37 mouse cellular contexts compared by ENCODE assay signal in genomic region chr5:3702180-3702579, GRCm38 (mm10). TPM values are rescaled to one million over a fixed set of nuclear protein-coding genes. Genes with fewer than 3 reads are reported as not detected.
A peak's percentile ranks its signal among the peaks of the same experiment; 100 is the strongest.
DNase-seq lines count a peak whose midpoint lies in the region; ATAC-seq and TF ChIP-seq lines count a peak whose summit lies in the region.
"Had no signal": no experiment of that assay in that cellular context is flagged by ENCODE, and none has a peak within 500 bp of the region (broad histone marks: within the 10 kb centered on the region; RNA-seq: fewer than 3 reads in every experiment).

No protein-coding gene starts in this region.

- no peaks in the 10 kb centered on the region for H3K9me3 ChIP-seq in kidney, embryonic 14.5 days (ENCODE audit: control insufficient read depth, low read length)
- no peaks in the 10 kb centered on the region for H3K9me3 ChIP-seq in kidney, postnatal 0 days (replicated peaks; ENCODE audit: low read length)
- H3K9me3 ChIP-seq: forebrain, embryonic 10.5 days; hindbrain, embryonic 12.5 days; hindbrain, embryonic 15.5 days had no signal

- no peak for TF ChIP-seq CTCF in kidney, postnatal 0 days (IDR thresholded peaks at IDR 0.05; ENCODE audit: low read depth)

- H3K9ac ChIP-seq in kidney, embryonic 14.5 days (ENCODE audit: low read depth, low read length) = no peak overlapping the region
- H3K9ac ChIP-seq in kidney, postnatal 0 days (ENCODE audit: low read depth, low read length) = no peak overlapping the region
- H3K9ac ChIP-seq: forebrain, postnatal 0 days; hindbrain, embryonic 12.5 days; hindbrain, embryonic 15.5 days had no signal

- DNase-seq in adrenal gland, postnatal 14 days = peak; percentile 17
- no peak for DNase-seq in adrenal gland, postnatal 25 days
- no peak for DNase-seq in kidney, postnatal 25 days
- peak; percentile 63 for DNase-seq in kidney, postnatal 0 days (ENCODE audit: low spot score)
- no peak for DNase-seq in kidney, postnatal 4 days
- DNase-seq in ovary, postnatal 14 days (ENCODE audit: low spot score) = no peak
- DNase-seq: adrenal gland, adult 8-10 months; cerebellum, adult 11 months; cerebellum, adult 2 months; cerebellum, adult 9-11 months; cerebellum, postnatal 25 days; embryo, embryonic 11 days; forebrain, postnatal 0 days; gastrocnemius, adult 2 months; gastrocnemius, postnatal 14 days; heart, adult 11 months had no signal

- no peak overlapping the region for H3K4me2 ChIP-seq in kidney, embryonic 14.5 days (replicated peaks; ENCODE audit: low read depth, low read length)
- H3K4me2 ChIP-seq in kidney, postnatal 0 days (ENCODE audit: low read length) = no peak overlapping the region
- H3K4me2 ChIP-seq: heart, embryonic 11.5 days; hindbrain, embryonic 12.5 days; hindbrain, embryonic 15.5 days had no signal

- H3K36me3 ChIP-seq in kidney, embryonic 14.5 days (ENCODE audit: control insufficient read depth, insufficient read depth, low read length) = peaks cover 23% of the 10 kb centered on the region; the same call in 1 of the 2 replicates
- peaks cover 14% of the 10 kb centered on the region; the same call in 1 of the 2 replicates for H3K36me3 ChIP-seq in kidney, postnatal 0 days (ENCODE audit: insufficient read depth, low read length)

- no peak overlapping the region for H3K4me3 ChIP-seq in kidney, embryonic 14.5 days (ENCODE audit: low read length)
- H3K4me3 ChIP-seq in kidney, postnatal 0 days (replicated peaks; ENCODE audit: low read depth, low read length) = no peak overlapping the region
- H3K4me3 ChIP-seq: forebrain, embryonic 10.5 days; gastrocnemius, adult 2 months; hindbrain, embryonic 12.5 days; hindbrain, embryonic 15.5 days had no signal

- no peak overlapping the region for H3K27ac ChIP-seq in kidney, embryonic 14.5 days (ENCODE audit: low read depth, low read length)
- no peak overlapping the region for H3K27ac ChIP-seq in kidney, postnatal 0 days
- H3K27ac ChIP-seq: forebrain, embryonic 10.5 days; gastrocnemius, adult 2 months; hindbrain, embryonic 12.5 days; hindbrain, embryonic 15.5 days had no signal

- ATAC-seq in kidney, embryonic 14.5 days (ENCODE audit: low FRiP score, low TSS enrichment) = peak; percentile 77
- ATAC-seq in kidney, postnatal 0 days (replicated peaks; ENCODE audit: low FRiP score, low read depth) = 0 out of 2 replicates have a peak, but pooled peaks have one; percentile 25
- ATAC-seq: activated CD4-positive, CD25-positive, alpha-beta regulatory T cell, adult 4 months; CD4-positive, CD25-positive, alpha-beta regulatory T cell, adult 4 months; forebrain, embryonic 14.5 days; forebrain, postnatal 0 days; intestine, postnatal 0 days had no signal

- WGBS in kidney, embryonic 14.5 days = 36% methylated on average over 4 of the region's 4 CpGs
- WGBS in kidney, postnatal 0 days = 42% methylated on average over 4 of the region's 4 CpGs

- H3K4me1 ChIP-seq in kidney, embryonic 14.5 days (ENCODE audit: control insufficient read depth, insufficient read depth, low read length) = no peaks in the 10 kb centered on the region
- H3K4me1 ChIP-seq in kidney, postnatal 0 days (replicated peaks; ENCODE audit: insufficient read depth, low read length) = no peaks in the 10 kb centered on the region
- H3K4me1 ChIP-seq: forebrain, embryonic 10.5 days; hindbrain, embryonic 12.5 days; hindbrain, embryonic 15.5 days had no signal

- H3K27me3 ChIP-seq in kidney, embryonic 14.5 days (ENCODE audit: control insufficient read depth, insufficient read depth, low read length) = no peaks in the 10 kb centered on the region
- H3K27me3 ChIP-seq in kidney, postnatal 0 days (ENCODE audit: insufficient read depth, low read length) = no peaks in the 10 kb centered on the region
- H3K27me3 ChIP-seq: hindbrain, embryonic 12.5 days; hindbrain, embryonic 15.5 days had no signal

RNA-seq across cellular contexts. Expression of gene Gatad1, which starts 45.2 kb away (rescaled TPM):
- 145 and 146 TPM in 2 replicates for total RNA-seq in adrenal gland, postnatal 14 days (2021)
- 135 and 166 TPM in 2 replicates for total RNA-seq in adrenal gland, postnatal 25 days (2021)
- polyA plus RNA-seq in kidney, embryonic 14.5 days (2014; fragmentation: Nextera tagmentation; extraction: Ambion mirVana) = 81.2 and 82.7 TPM in 2 replicates
- 85.8 and 88.5 TPM in 2 replicates for polyA plus RNA-seq in kidney, postnatal 0 days (2015; fragmentation: Nextera tagmentation; extraction: Ambion mirVana)

RNA-seq across cellular contexts. Expression of gene Tmbim7, which starts 51.2 kb away (rescaled TPM):
- total RNA-seq in adrenal gland, postnatal 14 days (2021) = not detected in 2 replicates
- total RNA-seq in adrenal gland, postnatal 25 days (2021) = not detected in 2 replicates
- polyA plus RNA-seq in kidney, embryonic 14.5 days (2014; fragmentation: Nextera tagmentation; extraction: Ambion mirVana) = not detected in 2 replicates
- not detected in 2 replicates for polyA plus RNA-seq in kidney, postnatal 0 days (2015; fragmentation: Nextera tagmentation; extraction: Ambion mirVana)
- total RNA-seq: adrenal gland, adult 8-10 months; common myeloid progenitor, adult 5-6 weeks; forebrain, postnatal 0 days; gastrocnemius, adult 2 months; gastrocnemius, postnatal 14 days; gastrocnemius, postnatal 4 days; heart, adult 8-10 months; heart, postnatal 25 days; hematopoietic stem cell, adult 5-6 weeks; MEL had no signal
- polyA plus RNA-seq: C2C12; CD4-positive, CD25-positive, alpha-beta regulatory T cell, adult 4 months; cerebellum, adult 2 months; embryonic facial prominence, embryonic 11.5 days; embryonic facial prominence, embryonic 14.5 days; forebrain, embryonic 10.5 days; forebrain, embryonic 14.5 days; forebrain, postnatal 0 days; heart, embryonic 11.5 days; heart, embryonic 14.5 days; heart, postnatal 0 days; hindbrain, embryonic 12.5 days; hindbrain, embryonic 15.5 days; intestine, embryonic 14.5 days; intestine, postnatal 0 days had no signal

Comparison
In these comparisons a context has a peak if more than half of its experiments do, and no peak if none do; other contexts are left out.
1. DNase-seq: peak in adrenal gland, postnatal 14 days (single experiment) and kidney, postnatal 0 days (single experiment); none in adrenal gland, postnatal 25 days (single experiment), kidney, postnatal 25 days (0 of 2), kidney, postnatal 4 days (0 of 2) and ovary, postnatal 14 days (single experiment).